Comparison of ENCODE assay signal across 7 mouse cellular contexts in the genomic region with DNA sequence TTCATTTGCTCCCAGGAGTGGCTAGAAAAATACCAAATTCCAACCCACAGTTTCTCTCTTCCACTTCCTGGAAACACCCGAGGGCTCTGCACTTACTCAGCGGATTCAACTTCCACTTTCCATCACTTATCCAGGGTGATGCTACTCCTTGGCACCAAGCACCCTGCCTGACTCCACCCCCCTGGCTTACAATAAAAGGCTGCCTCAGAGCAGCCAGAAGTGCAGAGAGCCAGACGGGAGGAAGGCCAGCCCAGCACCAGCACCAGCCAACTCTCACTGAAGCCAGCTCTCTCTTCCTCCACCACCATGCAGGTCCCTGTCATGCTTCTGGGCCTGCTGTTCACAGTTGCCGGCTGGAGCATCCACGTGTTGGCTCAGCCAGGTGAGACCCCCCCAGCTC. TPM values are rescaled to one million over a fixed set of nuclear protein-coding genes. Genes with fewer than 3 reads are reported as not detected.
DNase-seq lines count a peak whose midpoint lies in the region; TF ChIP-seq lines count a peak whose summit lies in the region.

A gene (plus strand): TSS at position 216 of the 400 bp plus-strand sequence.

- no peak for TF ChIP-seq POLR2A in MEL (IDR thresholded peaks at IDR 0.05; ENCODE audit: control insufficient read depth in 1 of 2, insufficient read depth in 1 of 2, low read depth in 1 of 2, low read length in 2 of 2, poor library complexity in 1 of 2)

- H3K4me1 ChIP-seq in MEL (ENCODE audit: control insufficient read depth in 1 of 2, insufficient read depth in 2 of 2, low read length in 2 of 2): no peaks in the 10 kb centered on the region

- TF ChIP-seq RAD21 in MEL (IDR thresholded peaks at IDR 0.05; ENCODE audit: low read depth, low read length): no peak

- H3K9me3 ChIP-seq in MEL (replicated peaks; ENCODE audit: insufficient read depth, low read length): no peaks in the 10 kb centered on the region

- H3K27me3 ChIP-seq in MEL (ENCODE audit: control insufficient read depth in 1 of 2, insufficient read depth in 2 of 2, low read length in 2 of 2): no peaks in the 10 kb centered on the region

- H3K36me3 ChIP-seq in MEL (ENCODE audit: control insufficient read depth in 1 of 2, insufficient read depth in 2 of 2, low read length in 2 of 2): no peaks in the 10 kb centered on the region

- TF ChIP-seq EP300 in MEL (IDR thresholded peaks at IDR 0.05; ENCODE audit: low read depth in 1 of 2, low read length in 2 of 2): no peak

- DNase-seq in 3134 (ENCODE audit: extremely low read depth, insufficient read length, low spot score): peak; percentile 85
- DNase-seq in MEL (ENCODE audit: low read depth, low spot score): peak; percentile 24
- DNase-seq in cerebellum, postnatal 25 days: peak; percentile 28 to 48
- peak; percentile 87 to 90 for DNase-seq in heart, adult 9 months (ENCODE audit: low spot score in 2 of 2)
- peak; percentile 41 to 50 for DNase-seq in layer of hippocampus, adult 8-10 months (ENCODE audit: low spot score in 2 of 2)
- DNase-seq in lung, postnatal 25 days (ENCODE audit: low spot score): peak; percentile 75
- DNase-seq in telencephalon, adult 2 months (ENCODE audit: low read depth, low spot score): peak; percentile 72

- no peaks in the 10 kb centered on the region for H3K79me2 ChIP-seq in MEL (ENCODE audit: control insufficient read depth, insufficient read depth, low read length, poor library complexity)

- H3K27ac ChIP-seq in MEL (ENCODE audit: control insufficient read depth, low read depth, low read length): no peak within 1 kb of the TSS

- no peak within 1 kb of the TSS for H3K4me3 ChIP-seq in MEL (ENCODE audit: control insufficient read depth in 1 of 2, insufficient read depth in 1 of 2, low read depth in 2 of 2, low read length in 2 of 2)

- TF ChIP-seq CTCF in MEL (IDR thresholded peaks at IDR 0.05 in 2 of 3, conservative IDR thresholded peaks at IDR 0.05 in 1 of 3; ENCODE audit: control insufficient read depth in 1 of 3, insufficient read depth in 1 of 3, low read depth in 2 of 3, low read length in 3 of 3, poor library complexity in 1 of 3, severe bottlenecking in 1 of 3): no peak

- H3K9ac ChIP-seq in MEL (ENCODE audit: control insufficient read depth, low read depth, low read length, poor library complexity, severe bottlenecking): no peak within 1 kb of the TSS

TF ChIP-seq in MEL, 35 proteins besides CTCF, POLR2A, EP300 and RAD21:
- TF ChIP-seq MYB (IDR thresholded peaks at IDR 0.05; ENCODE audit: low read depth, low read length): no peak
- no peak for TF ChIP-seq NELFE (IDR thresholded peaks at IDR 0.05; ENCODE audit: low read depth, low read length)
- TF ChIP-seq ZC3H11A (IDR thresholded peaks at IDR 0.05; ENCODE audit: low read depth, low read length): no peak

RNA-seq across cellular contexts. Expression of the gene that starts here (rescaled TPM):
- 0.15 and 0.20 TPM in 2 replicates for total RNA-seq in MEL (2012; rRNA removed)
- polyA plus RNA-seq in MEL (2012; ENCODE audit: insufficient read depth in 1 of 2, insufficient read length in 2 of 2, low read depth in 1 of 2, low replicate concordance in 2 of 2, missing spikeins in 1 of 2): not detected
- under 1 TPM in 1 of 4 experiments, not detected in 3; 0.56 TPM for total RNA-seq in layer of hippocampus, adult 8-10 months (2022)

Comparison
In these comparisons a context has a peak if more than half of its experiments do, and no peak if none do; other contexts are left out.
1. Peak in DNase-seq in MEL; RNA of the gene not detected or under 1 TPM.
2. Peak in DNase-seq in layer of hippocampus, adult 8-10 months; RNA of the gene not detected or under 1 TPM.
3. DNase-seq: peak in every context shown above with its lines; median percentile 88 in heart, adult 9 months; 85 in 3134; 75 in lung, postnatal 25 days; 72 in telencephalon, adult 2 months; 46 in layer of hippocampus, adult 8-10 months; 38 in cerebellum, postnatal 25 days; 24 in MEL.